Mouse (Mus musculus): ENCODE measurements around the gene Rad51c. TPM values are rescaled to one million over a fixed set of nuclear protein-coding genes. Genes with fewer than 3 reads are reported as not detected.
A peak's percentile ranks its signal among the peaks of the same experiment; 100 is the strongest.
"Not testable (repeated sequence)": the region's sequence is repeated elsewhere in the genome, so short reads cannot be mapped to it uniquely, and the experiment has no call there.

Rad51c gene
- polyA plus RNA-seq, 1 experiment from 2014 or later: 10.1 TPM

- H3K27ac ChIP-seq: no peak overlapping the region
- peaks cover 5% of the 10 kb centered on the region; the same call in 1 of the 2 replicates for H3K4me1 ChIP-seq
- H3K27me3 ChIP-seq: no peaks in the 10 kb centered on the region
- H3K9ac ChIP-seq: no peak overlapping the region
- WGBS: 84% methylated on average over 4 of the region's 4 CpGs
- no peak overlapping the region for H3K4me2 ChIP-seq (replicated peaks)
- no peaks in the 10 kb centered on the region for H3K36me3 ChIP-seq
- no peak for ATAC-seq (ENCODE audit: low FRiP score)
- H3K4me3 ChIP-seq: no peak overlapping the region
- H3K9me3 ChIP-seq (replicated peaks): no peaks in the 10 kb centered on the region
These were observed 24.6 kb upstream of the Rad51c start for GRCm38 (mm10) chr11:87429363-87429762.

- H3K9ac ChIP-seq: no peak overlapping the region
- WGBS: 67% methylated on average over 2 of the region's 2 CpGs
These were observed 23.4 kb upstream of the Rad51c start for GRCm38 (mm10) chr11:87428051-87428673.

GRCm38 (mm10) chr11:87427273-87428050 is 22.7 kb upstream of the Rad51c start:
- 47% methylated on average over 1 of the region's 1 CpGs for WGBS
- H3K4me3 ChIP-seq: no peak overlapping the region
- no peak for ATAC-seq (ENCODE audit: low FRiP score)
- H3K27ac ChIP-seq: peak overlapping the region; percentile 74
- no peaks in the 10 kb centered on the region for H3K36me3 ChIP-seq
- H3K9ac ChIP-seq: no peak overlapping the region
- H3K4me1 ChIP-seq: no peaks in the 10 kb centered on the region
- no peak overlapping the region for H3K4me2 ChIP-seq (replicated peaks)
- H3K27me3 ChIP-seq: no peaks in the 10 kb centered on the region
- H3K9me3 ChIP-seq (replicated peaks): no peaks in the 10 kb centered on the region

More at GRCm38 (mm10) chr11:87428051-87428673, 23.4 kb upstream of the Rad51c start:
- H3K4me2 ChIP-seq (replicated peaks): no peak overlapping the region
- no peaks in the 10 kb centered on the region for H3K4me1 ChIP-seq
- H3K4me3 ChIP-seq: no peak overlapping the region
- H3K36me3 ChIP-seq: no peaks in the 10 kb centered on the region
- no peaks in the 10 kb centered on the region for H3K27me3 ChIP-seq
- no peak overlapping the region for H3K27ac ChIP-seq
- H3K9me3 ChIP-seq (replicated peaks): no peaks in the 10 kb centered on the region
- no peak for ATAC-seq (ENCODE audit: low FRiP score)

- under 1% methylated on average over 24 of the region's 24 CpGs for WGBS
- H3K4me3 ChIP-seq: peak overlapping the region; percentile 35
- H3K36me3 ChIP-seq; H3K9ac ChIP-seq; H3K27me3 ChIP-seq; H3K9me3 ChIP-seq (replicated peaks); H3K4me1 ChIP-seq: not testable (repeated sequence)
- H3K4me2 ChIP-seq (replicated peaks): peak overlapping the region; percentile 53
- H3K27ac ChIP-seq: peak overlapping the region; percentile 74
- ATAC-seq (ENCODE audit: low FRiP score): peak; percentile 94
These were observed 21.9 kb upstream of the Rad51c start for GRCm38 (mm10) chr11:87426450-87427250.

- WGBS: under 1% methylated on average over 7 of the region's 7 CpGs
- Histone ChIP-seq H3K9ac (no peak overlapping the region), H3K4me3 (peak overlapping the region; percentile 35), H3K9me3 (replicated peaks) (no peaks in the 10 kb centered on the region), H3K36me3 (no peaks in the 10 kb centered on the region), H3K27me3 (no peaks in the 10 kb centered on the region), H3K4me1 (peaks cover 5% of the 10 kb centered on the region; the same call in 1 of the 2 replicates), H3K27ac (peak overlapping the region; percentile 62), H3K4me2 (replicated peaks) (peak overlapping the region; percentile 53)
- ATAC-seq (ENCODE audit: low FRiP score): no peak; the same call in 1 of the 2 replicates
These were observed 21.3 kb upstream of the Rad51c start for GRCm38 (mm10) chr11:87426121-87426449.

- H3K9me3 ChIP-seq (replicated peaks): no peaks in the 10 kb centered on the region
- H3K4me1 ChIP-seq: peaks cover 5% of the 10 kb centered on the region; the same call in 1 of the 2 replicates
- WGBS: 56% methylated on average over 6 of the region's 6 CpGs
- no peak for ATAC-seq (ENCODE audit: low FRiP score)
- peak overlapping the region; percentile 79 for H3K27ac ChIP-seq
- H3K4me3 ChIP-seq: no peak overlapping the region
- H3K4me2 ChIP-seq (replicated peaks): no peak overlapping the region
- no peaks in the 10 kb centered on the region for H3K27me3 ChIP-seq
- H3K36me3 ChIP-seq: no peaks in the 10 kb centered on the region
- no peak overlapping the region for H3K9ac ChIP-seq
These were observed 19.0 kb upstream of the Rad51c start for GRCm38 (mm10) chr11:87423551-87424325.

- H3K27me3 ChIP-seq: no peaks in the 10 kb centered on the region
- H3K27ac ChIP-seq: peak overlapping the region; percentile 82
- peaks cover 5% of the 10 kb centered on the region; the same call in 1 of the 2 replicates for H3K4me1 ChIP-seq
- H3K4me2 ChIP-seq (replicated peaks): peak overlapping the region; percentile 55
- H3K9me3 ChIP-seq (replicated peaks): no peaks in the 10 kb centered on the region
- WGBS: under 1% methylated on average over 26 of the region's 26 CpGs
- peak; percentile 88 for ATAC-seq (ENCODE audit: low FRiP score)
- H3K36me3 ChIP-seq: no peaks in the 10 kb centered on the region
- H3K9ac ChIP-seq: peak overlapping the region; percentile 51
- H3K4me3 ChIP-seq: peak overlapping the region; percentile 32
These were observed 18.0 kb upstream of the Rad51c start for GRCm38 (mm10) chr11:87422511-87423340.

GRCm38 (mm10) chr11:87421760-87422201 is 17.0 kb upstream of the Rad51c start:
- WGBS: 30% methylated on average over 6 of the region's 6 CpGs
- no peaks in the 10 kb centered on the region for H3K9me3 ChIP-seq (replicated peaks)
- peak overlapping the region; percentile 82 for H3K27ac ChIP-seq

GRCm38 (mm10) chr11:87420861-87421260 is 16.1 kb upstream of the Rad51c start:
- Histone ChIP-seq H3K36me3 (no peaks in the 10 kb centered on the region), H3K9ac (no peak overlapping the region), H3K27ac (no peak overlapping the region), H3K4me1 (peaks cover 5% of the 10 kb centered on the region; the same call in 1 of the 2 replicates), H3K4me3 (no peak overlapping the region), H3K4me2 (replicated peaks) (no peak overlapping the region), H3K9me3 (replicated peaks) (no peaks in the 10 kb centered on the region), H3K27me3 (no peaks in the 10 kb centered on the region)
- no peak for ATAC-seq (ENCODE audit: low FRiP score)

More at GRCm38 (mm10) chr11:87421760-87422201, 17.0 kb upstream of the Rad51c start:
- Histone ChIP-seq H3K36me3 (no peaks in the 10 kb centered on the region), H3K4me2 (replicated peaks) (peak overlapping the region; percentile 55), H3K4me3 (peak overlapping the region; percentile 32), H3K27me3 (no peaks in the 10 kb centered on the region), H3K9ac (peak overlapping the region; percentile 51), H3K4me1 (peaks cover 5% of the 10 kb centered on the region; the same call in 1 of the 2 replicates)
- ATAC-seq (ENCODE audit: low FRiP score): no peak

GRCm38 (mm10) chr11:87416120-87416519 is 11.4 kb upstream of the Rad51c start:
- 59% methylated on average over 5 of the region's 5 CpGs for WGBS
- Histone ChIP-seq H3K27me3 (no peaks in the 10 kb centered on the region), H3K9me3 (replicated peaks) (no peaks in the 10 kb centered on the region), H3K4me2 (replicated peaks) (no peak overlapping the region), H3K4me3 (no peak overlapping the region), H3K9ac (no peak overlapping the region), H3K36me3 (no peaks in the 10 kb centered on the region), H3K4me1 (no peaks in the 10 kb centered on the region), H3K27ac (no peak overlapping the region)
- no peak for ATAC-seq (ENCODE audit: low FRiP score)

GRCm38 (mm10) chr11:87413412-87413811 is 8.7 kb upstream of the Rad51c start:
- 71% methylated on average over 3 of the region's 3 CpGs for WGBS
- H3K9me3 ChIP-seq (replicated peaks); ATAC-seq (ENCODE audit: low FRiP score); H3K27me3 ChIP-seq; H3K9ac ChIP-seq; H3K27ac ChIP-seq; H3K4me3 ChIP-seq; H3K36me3 ChIP-seq; H3K4me1 ChIP-seq; H3K4me2 ChIP-seq (replicated peaks): not testable (repeated sequence)

All from hindbrain, embryonic 12.5 days (tissue).